Comparison of ENCODE assay signal across 10 mouse cellular contexts in the genomic region with DNA sequence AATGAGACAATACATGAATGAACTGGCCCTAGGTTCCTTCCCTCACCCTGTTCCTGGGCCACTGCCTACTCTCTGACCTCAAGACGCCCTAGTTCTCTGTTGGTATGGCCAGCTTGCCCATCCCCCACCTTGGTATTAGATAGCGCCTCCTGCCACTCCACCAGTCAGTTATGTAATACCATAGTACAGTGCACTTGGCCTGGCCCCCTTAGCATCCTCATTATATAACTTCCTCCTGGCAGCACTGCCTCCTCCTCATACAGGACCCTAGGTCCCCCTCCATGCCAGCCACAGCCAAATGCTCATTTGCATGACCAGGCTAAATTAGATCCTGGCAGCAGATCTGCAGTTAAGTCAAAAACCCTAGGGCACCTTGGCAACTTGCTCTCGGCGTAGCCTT. TPM values are rescaled to one million over a fixed set of nuclear protein-coding genes. Genes with fewer than 3 reads are reported as not detected.
DNase-seq lines count a peak whose midpoint lies in the region; ATAC-seq lines count a peak whose summit lies in the region.
"Had no signal": no experiment of that assay in that cellular context is flagged by ENCODE, and none has a peak within 500 bp of the region (broad histone marks: within the 10 kb centered on the region; RNA-seq: fewer than 3 reads in every experiment).

No protein-coding gene starts in this region.

- ATAC-seq in liver, embryonic 12.5 days, result 0 out of 2 replicates have a peak, but pooled peaks have one; percentile 21
- no peak for ATAC-seq in neural tube, embryonic 15.5 days (ENCODE audit: low FRiP score)

- no peaks in the 10 kb centered on the region for H3K9me3 ChIP-seq in liver, embryonic 12.5 days (replicated peaks)
- H3K9me3 ChIP-seq in neural tube, embryonic 15.5 days (replicated peaks), result no peaks in the 10 kb centered on the region

- H3K4me3 ChIP-seq in liver, embryonic 12.5 days, result no peak overlapping the region
- no peak overlapping the region for H3K4me3 ChIP-seq in neural tube, embryonic 15.5 days (replicated peaks)

- peak; percentile 53 for DNase-seq in layer of hippocampus, adult 11-12 months (ENCODE audit: low spot score)
- no peak for DNase-seq in layer of hippocampus, postnatal 25 days (ENCODE audit: extremely low spot score in 1 of 2, low spot score in 1 of 2)
- peak; percentile 36 to 61 for DNase-seq in adrenal gland, postnatal 36 days
- peak; percentile 74 to 81 for DNase-seq in cerebellum, postnatal 14 days
- no peak for DNase-seq in thymus, postnatal 36 days

- H3K9ac ChIP-seq in liver, embryonic 12.5 days, result peak overlapping the region; percentile 47
- no peak overlapping the region for H3K9ac ChIP-seq in neural tube, embryonic 15.5 days (replicated peaks)

- H3K4me1 ChIP-seq in liver, embryonic 12.5 days, result peaks cover 88% of the 10 kb centered on the region
- H3K4me1 ChIP-seq in neural tube, embryonic 15.5 days, result peaks cover 14% of the 10 kb centered on the region

- H3K27me3 ChIP-seq in liver, embryonic 12.5 days (replicated peaks), result no peaks in the 10 kb centered on the region
- H3K27me3 ChIP-seq in neural tube, embryonic 15.5 days (replicated peaks), result no peaks in the 10 kb centered on the region

- WGBS in liver, embryonic 12.5 days (ENCODE audit: insufficient replicate concordance), result 69% methylated on average over 4 of the region's 4 CpGs
- WGBS in neural tube, embryonic 15.5 days, result 74% methylated on average over 4 of the region's 4 CpGs

- peak overlapping the region; percentile 57; the same call in 1 of the 2 replicates for H3K27ac ChIP-seq in liver, embryonic 12.5 days
- H3K27ac ChIP-seq in neural tube, embryonic 15.5 days (replicated peaks), result no peak overlapping the region

- peaks cover 100% of the 10 kb centered on the region for H3K36me3 ChIP-seq in liver, embryonic 12.5 days
- H3K36me3 ChIP-seq in neural tube, embryonic 15.5 days, result 0 out of 2 replicates have a peak, but pooled peaks cover 7% of the 10 kb centered on the region

- H3K4me2 ChIP-seq in liver, embryonic 12.5 days, result no peak overlapping the region
- H3K4me2 ChIP-seq in neural tube, embryonic 15.5 days, result no peak overlapping the region

RNA-seq across cellular contexts. Expression of a gene that starts 18.8 kb away (rescaled TPM):
- 10 to 100 TPM; 11.3 to 13.7 TPM for total RNA-seq in layer of hippocampus, postnatal 25 days (2021)
- 10 to 100 TPM; 56.6 to 71.5 TPM for total RNA-seq in adrenal gland, postnatal 36 days (2021)
- 37.2 and 39.1 TPM in 2 replicates for polyA plus RNA-seq in liver, embryonic 12.5 days (2016; fragmentation: Nextera tagmentation; extraction: Ambion mirVana)
- polyA plus RNA-seq in neural tube, embryonic 15.5 days (2015; fragmentation: Nextera tagmentation; extraction: Ambion mirVana), result 5.0 and 7.7 TPM in 2 replicates

RNA-seq across cellular contexts. Expression of a gene that starts 25.9 kb away (rescaled TPM):
- total RNA-seq in layer of hippocampus, postnatal 25 days (2021), result under 1 TPM; 0.07 to 0.19 TPM
- under 1 TPM; 0.46 to 0.92 TPM for total RNA-seq in adrenal gland, postnatal 36 days (2021)
- polyA plus RNA-seq in liver, embryonic 12.5 days (2016; fragmentation: Nextera tagmentation; extraction: Ambion mirVana), result 16.1 and 17.4 TPM in 2 replicates
- 2.7 and 4.7 TPM in 2 replicates for polyA plus RNA-seq in neural tube, embryonic 15.5 days (2015; fragmentation: Nextera tagmentation; extraction: Ambion mirVana)
- total RNA-seq: adrenal gland, adult 18-20 months had no signal

RNA-seq across cellular contexts. Expression of a gene that starts 41.0 kb away (rescaled TPM):
- total RNA-seq in layer of hippocampus, postnatal 25 days (2021), result 1 to 10 TPM; 3.3 to 3.8 TPM
- 1 to 10 TPM; 2.0 to 3.4 TPM for total RNA-seq in adrenal gland, postnatal 36 days (2021)
- polyA plus RNA-seq in liver, embryonic 12.5 days (2016; fragmentation: Nextera tagmentation; extraction: Ambion mirVana), result not detected in 2 replicates
- polyA plus RNA-seq in neural tube, embryonic 15.5 days (2015; fragmentation: Nextera tagmentation; extraction: Ambion mirVana), result 0.87 and 1.2 TPM in 2 replicates
- polyA plus RNA-seq: heart, embryonic 16.5 days; lung, embryonic 16.5 days had no signal

Comparison
In these comparisons a context has a peak if more than half of its experiments do, and no peak if none do; other contexts are left out.
1. DNase-seq: peak in layer of hippocampus, adult 11-12 months (single experiment), adrenal gland, postnatal 36 days (2 of 2) and cerebellum, postnatal 14 days (2 of 2); none in layer of hippocampus, postnatal 25 days (0 of 2) and thymus, postnatal 36 days (0 of 2).